Mouse (Mus musculus): ENCODE measurements around the gene Ypel5.

DNA sequence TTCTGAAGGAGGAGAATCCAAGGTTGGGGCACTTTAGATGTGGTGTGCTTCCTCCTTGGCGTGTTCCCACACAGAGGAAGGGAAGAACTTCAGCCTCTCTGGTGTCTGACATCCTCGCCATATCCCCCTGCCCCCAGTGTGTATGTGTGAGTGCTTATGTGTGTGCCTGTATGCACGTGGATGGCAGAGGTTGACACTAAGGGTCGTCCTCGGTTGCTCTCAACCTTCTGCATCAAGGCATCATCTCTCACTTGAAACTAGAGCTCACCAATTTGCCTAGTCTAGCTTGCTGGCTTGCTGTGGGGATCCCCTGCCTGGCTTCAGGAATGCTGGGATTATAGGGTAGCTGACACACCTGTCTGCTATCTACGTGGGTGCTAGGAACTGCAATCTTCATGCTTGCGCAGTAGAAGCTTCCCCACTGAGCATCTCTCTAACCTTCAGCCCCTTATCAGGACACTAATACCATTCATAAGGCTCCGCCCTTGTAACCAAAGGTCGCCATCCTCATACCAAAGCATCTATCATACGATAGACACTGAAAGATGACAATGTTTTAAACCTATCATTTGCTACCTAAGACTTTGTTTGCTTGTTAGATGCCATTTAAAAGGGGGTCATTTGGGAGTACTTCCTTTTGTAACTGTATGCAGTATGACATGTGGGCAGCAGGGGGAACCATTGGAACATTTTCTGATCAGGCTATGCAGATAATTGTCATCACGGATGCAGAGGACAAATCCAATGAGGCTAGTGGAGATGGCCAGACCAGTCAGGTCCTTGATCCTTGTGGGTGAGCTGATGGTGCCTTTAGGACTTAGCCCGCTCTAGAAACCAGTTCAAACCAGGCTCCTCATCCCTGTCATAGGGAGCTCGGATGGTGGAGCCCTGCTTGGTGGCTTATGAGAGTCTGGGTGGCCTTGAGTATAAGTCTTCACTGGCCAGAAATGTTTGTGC is 21.7 kb downstream of the Ypel5 start:
- TF ChIP-seq POLR2A (IDR thresholded peaks at IDR 0.05; ENCODE audit: control insufficient read depth, extremely low read depth, insufficient read depth, low read length, poor library complexity) (no peak), CTCF (IDR thresholded peaks at IDR 0.05; ENCODE audit: borderline replicate concordance, control insufficient read depth, extremely low read depth, insufficient read depth, low read length, poor library complexity) (no peak)
